Mouse (Mus musculus) liver, embryonic 18 days (tissue): ENCODE results near the gene Tmem179b. TPM values are rescaled to one million over a fixed set of nuclear protein-coding genes. Genes with fewer than 3 reads are reported as not detected.

ENCODE experiments used
- polyA plus RNA-seq: library from polyadenylated mRNA; depleted of rRNA; stranded (reverse); fragments of >200 nt; gene quantifications from 2 replicates; pipeline ENCODE4 v1.2.3, GENCODE M21; 2012; rRNA removed

Gene Tmem179b
- polyA plus RNA-seq, 1 experiment, result 55.2 TPM

Other genes starting within 250 kb of the Tmem179b start
- 0.07 and 0.12 TPM in 2 replicates for gene Slc22a8, start 183.2 kb downstream of the Tmem179b start, polyA plus RNA-seq
- not detected in 2 replicates for gene Slc22a6, start 156.4 kb downstream of the Tmem179b start, polyA plus RNA-seq
- gene Chrm1, start 110.7 kb downstream of the Tmem179b start, polyA plus RNA-seq, result under 0.01 and 0.02 TPM in 2 replicates
- gene Slc3a2, start 51.1 kb downstream of the Tmem179b start, polyA plus RNA-seq, result 69.0 and 73.7 TPM in 2 replicates
- 23.6 and 26.8 TPM in 2 replicates for gene Wdr74, start 38.6 kb downstream of the Tmem179b start, polyA plus RNA-seq
- gene 1700092M07Rik, start 33.7 kb downstream of the Tmem179b start, polyA plus RNA-seq, result 0.14 and 0.22 TPM in 2 replicates
- 42.5 and 43.8 TPM in 2 replicates for gene Stx5a, start 33.1 kb downstream of the Tmem179b start, polyA plus RNA-seq
- 66.5 and 71.8 TPM in 2 replicates for gene Nxf1, start 17.4 kb downstream of the Tmem179b start, polyA plus RNA-seq
- 50.0 and 53.2 TPM in 2 replicates for gene Tmem223, start 3.5 kb downstream of the Tmem179b start, polyA plus RNA-seq
- 6.0 and 6.1 TPM in 2 replicates for gene Taf6l, start 11.9 kb upstream of the Tmem179b start, polyA plus RNA-seq
- 50.2 and 51.9 TPM in 2 replicates for gene Polr2g, start 24.1 kb upstream of the Tmem179b start, polyA plus RNA-seq
- 0.63 and 0.78 TPM in 2 replicates for gene Zbtb3, start 28.1 kb upstream of the Tmem179b start, polyA plus RNA-seq
- gene Ttc9c, start 44.9 kb upstream of the Tmem179b start, polyA plus RNA-seq, result 12.9 and 13.3 TPM in 2 replicates
- 26.5 and 29.8 TPM in 2 replicates for gene Hnrnpul2, start 45.5 kb upstream of the Tmem179b start, polyA plus RNA-seq
- 0.14 and 0.93 TPM in 2 replicates for gene AC129217.1, start 55.3 kb upstream of the Tmem179b start, polyA plus RNA-seq
- gene Bscl2, start 63.0 kb upstream of the Tmem179b start, polyA plus RNA-seq, result 18.0 and 18.1 TPM in 2 replicates
- gene Gng3, start 64.7 kb upstream of the Tmem179b start, polyA plus RNA-seq, result 0.04 and 0.06 TPM in 2 replicates
- 0.22 and 0.23 TPM in 2 replicates for gene Lrrn4cl, start 76.3 kb upstream of the Tmem179b start, polyA plus RNA-seq
- 63.3 and 71.1 TPM in 2 replicates for gene Ubxn1, start 97.0 kb upstream of the Tmem179b start, polyA plus RNA-seq
- gene Uqcc3, start 106.5 kb upstream of the Tmem179b start, polyA plus RNA-seq, result 27.3 and 30.3 TPM in 2 replicates
- 2.1 and 2.2 TPM in 2 replicates for gene Lbhd1, start 109.3 kb upstream of the Tmem179b start, polyA plus RNA-seq
- not detected in 2 replicates for gene Gm49403, start 109.5 kb upstream of the Tmem179b start, polyA plus RNA-seq
- gene 1810009A15Rik, start 114.4 kb upstream of the Tmem179b start, polyA plus RNA-seq, result 30.7 and 31.4 TPM in 2 replicates
- not detected in 2 replicates for gene Gm49416, start 114.5 kb upstream of the Tmem179b start, polyA plus RNA-seq
- gene Ints5, start 118.5 kb upstream of the Tmem179b start, polyA plus RNA-seq, result 8.9 and 9.1 TPM in 2 replicates
- gene Ganab, start 123.6 kb upstream of the Tmem179b start, polyA plus RNA-seq, result 72.8 and 81.9 TPM in 2 replicates
- 32.9 and 35.2 TPM in 2 replicates for gene B3gat3, start 145.9 kb upstream of the Tmem179b start, polyA plus RNA-seq
- gene Rom1, start 154.9 kb upstream of the Tmem179b start, polyA plus RNA-seq, result 1.9 and 2.0 TPM in 2 replicates
- gene Eml3, start 155.1 kb upstream of the Tmem179b start, polyA plus RNA-seq, result 9.6 and 11.4 TPM in 2 replicates
- gene Mta2, start 167.4 kb upstream of the Tmem179b start, polyA plus RNA-seq, result 17.0 and 17.4 TPM in 2 replicates
- gene Tut1, start 179.4 kb upstream of the Tmem179b start, polyA plus RNA-seq, result 8.7 and 9.0 TPM in 2 replicates
- 149 and 173 TPM in 2 replicates for gene Eef1g, start 192.6 kb upstream of the Tmem179b start, polyA plus RNA-seq
- gene Ahnak, start 214.8 kb upstream of the Tmem179b start, polyA plus RNA-seq, result 2.0 TPM in 2 replicates